Mouse (Mus musculus) G1E-ER4 (cell line): Measurements from ENCODE around the gene Clip1. TPM values are rescaled to one million over a fixed set of nuclear protein-coding genes. Genes with fewer than 3 reads are reported as not detected.
A peak's percentile ranks its signal among the peaks of the same experiment; 100 is the strongest.

Experiments used
- GATA1 ChIP-seq: IDR thresholded peaks from one replicate; pipeline ENCODE4 v1.8.0; 2012; ENCODE audit warnings: low read length, inconsistent platforms
- polyA plus RNA-seq: library from polyadenylated mRNA; stranded (reverse); fragments of >175 nt; gene quantifications from 2 replicates; pipeline ENCODE4 v1.2.3, GENCODE M21; 2012

Clip1 gene
- polyA plus RNA-seq, 1 experiment: 20.2 TPM

- TF ChIP-seq GATA1: no peak
These were observed 43.0 kb downstream of the Clip1 start for GRCm38 (mm10) chr5:123641259-123641900.

GRCm38 (mm10) chr5:123640181-123640580, 44.2 kb downstream of the Clip1 start:
- TF ChIP-seq GATA1: no peak

GRCm38 (mm10) chr5:123631210-123631609, 53.2 kb downstream of the Clip1 start:
- TF ChIP-seq GATA1: peak; percentile 58

GRCm38 (mm10) chr5:123626631-123627030, 57.8 kb downstream of the Clip1 start:
- no peak for TF ChIP-seq GATA1

- TF ChIP-seq GATA1: no peak
These were observed 62.0 kb downstream of the Clip1 start for GRCm38 (mm10) chr5:123622421-123622820.

- TF ChIP-seq GATA1: no peak
These were observed 65.9 kb downstream of the Clip1 start for GRCm38 (mm10) chr5:123618558-123618957.

- no peak for TF ChIP-seq GATA1
These were observed 70.2 kb downstream of the Clip1 start for GRCm38 (mm10) chr5:123614246-123614645.

GRCm38 (mm10) chr5:123609843-123610242, 74.6 kb downstream of the Clip1 start:
- no peak for TF ChIP-seq GATA1

GRCm38 (mm10) chr5:123609416-123609815, 75.0 kb downstream of the Clip1 start:
- TF ChIP-seq GATA1: no peak

- no peak for TF ChIP-seq GATA1
These were observed 77.2 kb downstream of the Clip1 start for GRCm38 (mm10) chr5:123607211-123607669.

GRCm38 (mm10) chr5:123603496-123603895, 80.9 kb downstream of the Clip1 start:
- TF ChIP-seq GATA1: no peak

- TF ChIP-seq GATA1: no peak
These were observed 82.2 kb downstream of the Clip1 start for GRCm38 (mm10) chr5:123602174-123602573.

- TF ChIP-seq GATA1: no peak
These were observed 85.1 kb downstream of the Clip1 start for GRCm38 (mm10) chr5:123599319-123599718.

- no peak for TF ChIP-seq GATA1
These were observed 90.7 kb downstream of the Clip1 start for GRCm38 (mm10) chr5:123593622-123594280.

- no peak for TF ChIP-seq GATA1
These were observed 104.4 kb downstream of the Clip1 start for GRCm38 (mm10) chr5:123580043-123580442.

- no peak for TF ChIP-seq GATA1
These were observed 107.7 kb downstream of the Clip1 start for GRCm38 (mm10) chr5:123576696-123577095.

- no peak for TF ChIP-seq GATA1
These were observed 111.1 kb downstream of the Clip1 start for GRCm38 (mm10) chr5:123573362-123573761.
